Mouse (Mus musculus) brain, embryonic 14.5 days (tissue): ENCODE measurements at regions not wholly inside any gene's neighbourhood (a gene's known extent, or its start where the extent isn't known, plus 50 kb on each side); places are given as distances from the start of the nearest gene placed in this dataset.

ENCODE experiments used
- CTCF ChIP-seq: fragments of 200-500 bp; IDR thresholded peaks from 2 replicates; pipeline ENCODE4 v1.5.1; 2012; ENCODE audit warnings: inconsistent platforms, mild to moderate bottlenecking, moderate library complexity, borderline replicate concordance; ENCODE audit not compliant: insufficient read depth, insufficient read length; ENCODE audit errors: extremely low read depth
- POLR2A ChIP-seq: fragments of 200-500 bp; IDR thresholded peaks from 2 replicates; pipeline ENCODE4 v1.6.1; 2012; ENCODE audit warnings: mild to moderate bottlenecking, inconsistent platforms, borderline replicate concordance; ENCODE audit not compliant: poor library complexity, insufficient read depth, insufficient read length, severe bottlenecking; ENCODE audit errors: extremely low read depth

DNA sequence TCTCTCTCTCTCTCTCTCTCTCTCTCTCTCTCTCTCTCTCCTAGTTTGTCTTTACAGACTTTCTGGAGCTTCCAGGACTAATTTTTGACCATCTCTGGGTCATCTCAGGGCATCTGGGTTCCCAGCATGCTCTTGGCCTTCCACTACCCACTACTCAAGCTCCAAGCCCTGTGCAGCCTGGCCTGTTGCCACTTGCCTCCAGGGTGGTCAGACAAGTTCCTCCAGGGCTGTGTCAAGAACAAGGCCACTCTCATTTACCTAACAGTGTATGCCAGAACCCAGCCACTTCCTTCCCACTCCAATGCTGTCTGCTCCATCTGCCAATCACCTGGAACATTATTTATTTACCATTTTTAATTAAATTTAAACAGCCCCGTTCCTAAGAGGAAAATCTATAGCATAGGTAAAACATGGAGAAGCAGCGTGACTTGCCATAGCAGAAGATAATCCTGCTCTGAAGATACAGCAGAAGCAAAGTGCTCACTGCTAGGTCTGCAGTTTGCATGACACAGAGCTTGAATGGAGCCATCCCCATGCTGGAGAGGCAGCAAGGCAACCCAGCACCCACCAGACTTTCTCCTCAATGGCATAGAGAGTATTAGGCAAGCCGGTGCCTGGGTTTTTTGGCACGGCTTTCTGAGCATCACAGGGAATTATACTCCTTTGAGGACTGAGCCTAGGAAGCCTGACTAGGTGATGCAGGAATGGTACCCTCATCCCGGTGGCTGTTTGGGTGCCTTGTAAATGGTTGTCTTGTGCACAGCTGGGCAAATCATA, 54.0 kb downstream of the Foxi1 start:
- TF ChIP-seq CTCF (no peak), POLR2A (no peak)
